Mouse (Mus musculus): ENCODE data around the gene Zbtb39. TPM values are rescaled to one million over a fixed set of nuclear protein-coding genes. Genes with fewer than 3 reads are reported as not detected.
A peak's percentile ranks its signal among the peaks of the same experiment; 100 is the strongest.
"Not testable (repeated sequence)": the region's sequence is repeated elsewhere in the genome, so short reads cannot be mapped to it uniquely, and the experiment has no call there.

Gene Zbtb39
- total and polyA plus RNA-seq, 2 experiments = 4.1 to 5.9 TPM

GRCm38 (mm10) chr10:127755246-127755645, 15.9 kb downstream of the Zbtb39 start:
- H3K27ac ChIP-seq (replicated peaks; ENCODE audit: insufficient read depth, low read depth, low read length) = peak overlapping the region; percentile 91
- peaks cover 27% of the 10 kb centered on the region for H3K4me1 ChIP-seq (ENCODE audit: control insufficient read depth, insufficient read depth, low read length)
- peak; percentile 95 for DNase-seq (ENCODE audit: extremely low read depth, low read depth, low spot score)
- H3K79me2 ChIP-seq (ENCODE audit: control insufficient read depth, insufficient read depth, low read length) = no peaks in the 10 kb centered on the region
- H3K4me3 ChIP-seq (ENCODE audit: insufficient read depth, low read depth, low read length) = no peak overlapping the region
- TF ChIP-seq CTCF (IDR thresholded peaks at IDR 0.05; ENCODE audit: low read depth, low read length) (no peak), POLR2A (IDR thresholded peaks at IDR 0.05; ENCODE audit: extremely low read depth, insufficient read depth, low read length) (no peak)
- WGBS = 3% methylated on average over 3 of the region's 3 CpGs
- H3K9ac ChIP-seq (ENCODE audit: low read depth, low read length) = no peak overlapping the region; the same call in 1 of the 2 replicates
- no peaks in the 10 kb centered on the region for H3K27me3 ChIP-seq (ENCODE audit: control insufficient read depth, insufficient read depth, low read length)
- H3K36me3 ChIP-seq (ENCODE audit: control insufficient read depth, insufficient read depth, low read length) = no peaks in the 10 kb centered on the region

GRCm38 (mm10) chr10:127755770-127756468, 16.6 kb downstream of the Zbtb39 start:
- H3K27ac ChIP-seq (replicated peaks; ENCODE audit: insufficient read depth, low read depth, low read length) = peak overlapping the region; percentile 71
- H3K27me3 ChIP-seq (ENCODE audit: control insufficient read depth, insufficient read depth, low read length) = no peaks in the 10 kb centered on the region
- WGBS = 48% methylated on average over 18 of the region's 18 CpGs
- no peak overlapping the region for H3K4me3 ChIP-seq (ENCODE audit: insufficient read depth, low read depth, low read length)
- TF ChIP-seq CTCF (IDR thresholded peaks at IDR 0.05; ENCODE audit: low read depth, low read length) (no peak), POLR2A (IDR thresholded peaks at IDR 0.05; ENCODE audit: extremely low read depth, insufficient read depth, low read length) (no peak)
- H3K9ac ChIP-seq (ENCODE audit: low read depth, low read length) = no peak overlapping the region
- DNase-seq (ENCODE audit: extremely low read depth, low read depth, low spot score) = peak; percentile 40
- H3K4me1 ChIP-seq (ENCODE audit: control insufficient read depth, insufficient read depth, low read length) = peaks cover 27% of the 10 kb centered on the region
- H3K36me3 ChIP-seq (ENCODE audit: control insufficient read depth, insufficient read depth, low read length) = no peaks in the 10 kb centered on the region
- H3K79me2 ChIP-seq (ENCODE audit: control insufficient read depth, insufficient read depth, low read length) = no peaks in the 10 kb centered on the region

- no peaks in the 10 kb centered on the region for H3K27me3 ChIP-seq (ENCODE audit: control insufficient read depth, insufficient read depth, low read length)
- H3K79me2 ChIP-seq (ENCODE audit: control insufficient read depth, insufficient read depth, low read length) = no peaks in the 10 kb centered on the region
- H3K4me1 ChIP-seq (ENCODE audit: control insufficient read depth, insufficient read depth, low read length) = peaks cover 28% of the 10 kb centered on the region
- H3K27ac ChIP-seq (replicated peaks; ENCODE audit: insufficient read depth, low read depth, low read length) = peak within 1 kb of the TSS; percentile 42
- H3K4me3 ChIP-seq (ENCODE audit: insufficient read depth, low read depth, low read length) = no peak within 1 kb of the TSS
- H3K36me3 ChIP-seq (ENCODE audit: control insufficient read depth, insufficient read depth, low read length) = no peaks in the 10 kb centered on the region
- no peak within 1 kb of the TSS for H3K9ac ChIP-seq (ENCODE audit: low read depth, low read length)
- peak; percentile 96 for DNase-seq (ENCODE audit: extremely low read depth, low read depth, low spot score)
- 41% methylated on average over 9 of the region's 9 CpGs for WGBS
- TF ChIP-seq CTCF (IDR thresholded peaks at IDR 0.05; ENCODE audit: low read depth, low read length) = no peak
- no peak for TF ChIP-seq POLR2A (IDR thresholded peaks at IDR 0.05; ENCODE audit: extremely low read depth, insufficient read depth, low read length)
Observed at GRCm38 (mm10) chr10:127759181-127760110, 20.1 kb downstream of the Zbtb39 start, which contains the start of the genes Rdh1 and Rdh16f1. Rdh1 (plus strand) TSS chr10:127759721. Rdh16f1 (plus strand) TSS chr10:127759787.

GRCm38 (mm10) chr10:127762926-127763325, 23.6 kb downstream of the Zbtb39 start:
- not testable (repeated sequence) for H3K36me3 ChIP-seq (ENCODE audit: control insufficient read depth, insufficient read depth, low read length); H3K79me2 ChIP-seq (ENCODE audit: control insufficient read depth, insufficient read depth, low read length); H3K4me3 ChIP-seq (ENCODE audit: insufficient read depth, low read depth, low read length); DNase-seq (ENCODE audit: extremely low read depth, low read depth, low spot score); H3K9ac ChIP-seq (ENCODE audit: low read depth, low read length); H3K27ac ChIP-seq (replicated peaks; ENCODE audit: insufficient read depth, low read depth, low read length); H3K27me3 ChIP-seq (ENCODE audit: control insufficient read depth, insufficient read depth, low read length)
- peaks cover 20% of the 10 kb centered on the region for H3K4me1 ChIP-seq (ENCODE audit: control insufficient read depth, insufficient read depth, low read length)
- 92% methylated on average over 10 of the region's 10 CpGs for WGBS

- WGBS = 25% methylated on average over 12 of the region's 12 CpGs
- no peaks in the 10 kb centered on the region for H3K79me2 ChIP-seq (ENCODE audit: control insufficient read depth, insufficient read depth, low read length)
- peak overlapping the region; percentile 49 for H3K27ac ChIP-seq (replicated peaks; ENCODE audit: insufficient read depth, low read depth, low read length)
- H3K27me3 ChIP-seq (ENCODE audit: control insufficient read depth, insufficient read depth, low read length) = no peaks in the 10 kb centered on the region
- peak overlapping the region; percentile 4; the same call in 1 of the 2 replicates for H3K9ac ChIP-seq (ENCODE audit: low read depth, low read length)
- no peaks in the 10 kb centered on the region for H3K36me3 ChIP-seq (ENCODE audit: control insufficient read depth, insufficient read depth, low read length)
- no peak for TF ChIP-seq CTCF (IDR thresholded peaks at IDR 0.05; ENCODE audit: low read depth, low read length)
- TF ChIP-seq POLR2A (IDR thresholded peaks at IDR 0.05; ENCODE audit: extremely low read depth, insufficient read depth, low read length) = no peak
- peak; percentile 99 for DNase-seq (ENCODE audit: extremely low read depth, low read depth, low spot score)
- H3K4me1 ChIP-seq (ENCODE audit: control insufficient read depth, insufficient read depth, low read length) = peaks cover 13% of the 10 kb centered on the region
- H3K4me3 ChIP-seq (ENCODE audit: insufficient read depth, low read depth, low read length) = no peak overlapping the region
Observed at GRCm38 (mm10) chr10:127763914-127764680, 24.8 kb downstream of the Zbtb39 start.

Measured in liver, adult 2 months (tissue).